ENCODE assay signal across 8 mouse cellular contexts in genomic region chr7:77132615-77133420, GRCm38 (mm10).
DNase-seq lines count a peak whose midpoint lies in the region; ATAC-seq and TF ChIP-seq lines count a peak whose summit lies in the region.

No protein-coding gene starts in this region.

- no peaks in the 10 kb centered on the region for H3K36me3 ChIP-seq in forebrain, embryonic 16.5 days (ENCODE audit: control insufficient read depth, insufficient read depth)
- H3K36me3 ChIP-seq in midbrain, postnatal 0 days (ENCODE audit: insufficient read depth, low read length) = no peaks in the 10 kb centered on the region

- peaks cover 7% of the 10 kb centered on the region; the same call in 1 of the 2 replicates for H3K4me1 ChIP-seq in forebrain, embryonic 16.5 days (replicated peaks; ENCODE audit: control insufficient read depth, insufficient read depth, low read length)
- H3K4me1 ChIP-seq in midbrain, postnatal 0 days (ENCODE audit: insufficient read depth, low read length) = no peaks in the 10 kb centered on the region

- peak; percentile 22; the same call in 1 of the 2 replicates for TF ChIP-seq CTCF in midbrain, postnatal 0 days (IDR thresholded peaks at IDR 0.05)

- H3K27me3 ChIP-seq in forebrain, embryonic 16.5 days (replicated peaks; ENCODE audit: control insufficient read depth, insufficient read depth, low read length) = no peaks in the 10 kb centered on the region
- H3K27me3 ChIP-seq in midbrain, postnatal 0 days (ENCODE audit: insufficient read depth, low read length) = no peaks in the 10 kb centered on the region

- H3K9ac ChIP-seq in forebrain, embryonic 16.5 days (replicated peaks; ENCODE audit: low read depth, low read length) = no peak overlapping the region
- no peak overlapping the region for H3K9ac ChIP-seq in midbrain, postnatal 0 days (replicated peaks; ENCODE audit: low read length, poor library complexity, severe bottlenecking)

- 36% methylated on average over 15 of the region's 15 CpGs for WGBS in forebrain, embryonic 16.5 days
- WGBS in midbrain, postnatal 0 days = 49% methylated on average over 15 of the region's 15 CpGs

- DNase-seq in embryo, embryonic 10 days (ENCODE audit: low spot score) = peak; percentile 32
- DNase-seq in embryo, embryonic 9.5 days (ENCODE audit: extremely low spot score) = no peak
- DNase-seq in lung, postnatal 14 days = peak; percentile 22
- DNase-seq in lung, postnatal 25 days (ENCODE audit: low spot score) = no peak
- DNase-seq in layer of hippocampus, postnatal 10 days (ENCODE audit: low spot score in 2 of 2) = peak; percentile 54 to 74
- peak; percentile 80 for DNase-seq in midbrain, postnatal 0 days (ENCODE audit: low spot score)
- no peak for DNase-seq in urinary bladder, postnatal 14 days (ENCODE audit: low spot score)

- H3K4me2 ChIP-seq in forebrain, embryonic 16.5 days (ENCODE audit: low read length) = no peak overlapping the region
- 0 out of 2 replicates have a peak overlapping the region, but pooled peaks have one; percentile 0 for H3K4me2 ChIP-seq in midbrain, postnatal 0 days (ENCODE audit: low read depth, low read length, poor library complexity, severe bottlenecking)

- ATAC-seq in forebrain, embryonic 16.5 days = peak; percentile 84
- peak; percentile 90 for ATAC-seq in midbrain, postnatal 0 days (ENCODE audit: low FRiP score)

- no peak overlapping the region for H3K27ac ChIP-seq in forebrain, embryonic 16.5 days (ENCODE audit: low read length)
- H3K27ac ChIP-seq in midbrain, postnatal 0 days (ENCODE audit: low read depth, low read length) = no peak overlapping the region; the same call in 1 of the 2 replicates

- H3K9me3 ChIP-seq in forebrain, embryonic 16.5 days (ENCODE audit: control insufficient read depth, low read length) = no peaks in the 10 kb centered on the region
- no peaks in the 10 kb centered on the region for H3K9me3 ChIP-seq in midbrain, postnatal 0 days (ENCODE audit: low read length)

- H3K4me3 ChIP-seq in forebrain, embryonic 16.5 days (replicated peaks; ENCODE audit: low read length) = no peak overlapping the region
- H3K4me3 ChIP-seq in midbrain, postnatal 0 days (ENCODE audit: low read depth, low read length) = no peak overlapping the region

Comparison
In these comparisons a context has a peak if more than half of its experiments do, and no peak if none do; other contexts are left out.
1. DNase-seq: peak in embryo, embryonic 10 days (single experiment), lung, postnatal 14 days (single experiment), layer of hippocampus, postnatal 10 days (2 of 2) and midbrain, postnatal 0 days (single experiment); none in embryo, embryonic 9.5 days (single experiment), lung, postnatal 25 days (single experiment) and urinary bladder, postnatal 14 days (single experiment).